Comparison of ENCODE assay signal across 8 mouse cellular contexts in the genomic region with DNA sequence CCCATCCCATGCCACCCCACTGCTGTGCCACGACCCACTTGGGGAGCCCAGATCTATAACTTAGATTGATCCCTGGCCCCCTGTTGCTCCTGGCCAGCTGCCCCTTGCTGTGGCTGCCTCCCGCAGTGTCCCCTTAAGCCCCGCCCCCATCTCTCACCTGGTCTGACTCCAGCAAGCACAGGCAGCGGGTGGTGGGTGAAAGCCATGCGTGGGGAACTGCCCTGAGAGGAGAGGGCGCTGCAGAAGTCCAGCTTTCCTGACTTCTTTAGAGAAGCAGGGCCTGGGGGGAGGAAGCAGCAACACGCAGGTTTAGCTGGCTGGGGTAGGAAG. TPM values are rescaled to one million over a fixed set of nuclear protein-coding genes. Genes with fewer than 3 reads are reported as not detected.
A peak's percentile ranks its signal among the peaks of the same experiment; 100 is the strongest.
DNase-seq lines count a peak whose midpoint lies in the region; ATAC-seq and TF ChIP-seq lines count a peak whose summit lies in the region.

No protein-coding gene starts in this region.

- 37% methylated on average over 7 of the region's 7 CpGs for WGBS in heart, embryonic 14.5 days
- 34% methylated on average over 7 of the region's 7 CpGs for WGBS in hindbrain, embryonic 15.5 days
- WGBS in liver, embryonic 13.5 days (ENCODE audit: insufficient replicate concordance): 7% methylated on average over 7 of the region's 7 CpGs
- WGBS in stomach, embryonic 16.5 days: 28% methylated on average over 7 of the region's 7 CpGs

- peak overlapping the region; percentile 47 for H3K9ac ChIP-seq in heart, embryonic 14.5 days (ENCODE audit: low read length)
- H3K9ac ChIP-seq in hindbrain, embryonic 15.5 days: no peak overlapping the region
- H3K9ac ChIP-seq in liver, embryonic 13.5 days: peak overlapping the region; percentile 83
- H3K9ac ChIP-seq in stomach, embryonic 16.5 days (ENCODE audit: low read length): peak overlapping the region; percentile 65

- DNase-seq in heart, adult 11 months: no peak
- peak; percentile 67 for DNase-seq in liver, embryonic 13.5 days
- DNase-seq in urinary bladder, adult 18-20 months (ENCODE audit: low spot score in 2 of 2): no peak
- no peak for DNase-seq in adrenal gland, postnatal 14 days

- peak overlapping the region; percentile 10 to 12; a peak in 2 of 4 replicates for H3K4me3 ChIP-seq in heart, embryonic 14.5 days (ENCODE audit: control insufficient read depth in 1 of 2, insufficient read depth in 1 of 2, low read depth in 1 of 2, low read length in 2 of 2)
- peak overlapping the region; percentile 54 for H3K4me3 ChIP-seq in bone marrow macrophage, adult 2 months (ENCODE audit: insufficient read depth, low read length)
- H3K4me3 ChIP-seq in hindbrain, embryonic 15.5 days: no peak overlapping the region
- peak overlapping the region; percentile 64 for H3K4me3 ChIP-seq in liver, embryonic 13.5 days (replicated peaks)
- peak overlapping the region; percentile 10; the same call in 1 of the 2 replicates for H3K4me3 ChIP-seq in stomach, embryonic 16.5 days (replicated peaks; ENCODE audit: low read length)

- H3K4me2 ChIP-seq in heart, embryonic 14.5 days (ENCODE audit: low read length): peak overlapping the region; percentile 56
- H3K4me2 ChIP-seq in hindbrain, embryonic 15.5 days: peak overlapping the region; percentile 11; the same call in 1 of the 2 replicates
- peak overlapping the region; percentile 84 for H3K4me2 ChIP-seq in liver, embryonic 13.5 days
- H3K4me2 ChIP-seq in stomach, embryonic 16.5 days (ENCODE audit: low read depth, low read length): peak overlapping the region; percentile 42

- no peak for TF ChIP-seq POLR2A in bone marrow macrophage, adult 2 months (IDR thresholded peaks at IDR 0.05; ENCODE audit: borderline replicate concordance, low read depth, low read length)

- 0 out of 2 replicates have a peak, but pooled peaks have one; percentile 4 for TF ChIP-seq CTCF in bone marrow macrophage, adult 2 months (IDR thresholded peaks at IDR 0.05; ENCODE audit: low read depth, low read length)

- H3K4me1 ChIP-seq in heart, embryonic 14.5 days (ENCODE audit: control insufficient read depth in 2 of 2, insufficient read depth in 2 of 2, low read length in 2 of 2): peaks cover 51 to 64% of the 10 kb centered on the region in 2 experiments
- peaks cover 36% of the 10 kb centered on the region for H3K4me1 ChIP-seq in bone marrow macrophage, adult 2 months (ENCODE audit: control insufficient read depth, insufficient read depth, low read length)
- peaks cover 50% of the 10 kb centered on the region for H3K4me1 ChIP-seq in hindbrain, embryonic 15.5 days (replicated peaks)
- H3K4me1 ChIP-seq in liver, embryonic 13.5 days (replicated peaks): peaks cover 90% of the 10 kb centered on the region
- H3K4me1 ChIP-seq in stomach, embryonic 16.5 days (ENCODE audit: control insufficient read depth, insufficient read depth, low read length): peaks cover 46% of the 10 kb centered on the region

- peak overlapping the region; percentile 90 to 96 for H3K27ac ChIP-seq in heart, embryonic 14.5 days (replicated peaks in 1 of 2; ENCODE audit: control insufficient read depth in 1 of 2, insufficient read depth in 1 of 2, low read depth in 2 of 2, low read length in 2 of 2)
- H3K27ac ChIP-seq in bone marrow macrophage, adult 2 months (ENCODE audit: insufficient read depth, low read depth, low read length): peak overlapping the region; percentile 80
- peak overlapping the region; percentile 77 for H3K27ac ChIP-seq in hindbrain, embryonic 15.5 days (replicated peaks)
- H3K27ac ChIP-seq in liver, embryonic 13.5 days: peak overlapping the region; percentile 99
- peak overlapping the region; percentile 99 for H3K27ac ChIP-seq in stomach, embryonic 16.5 days (ENCODE audit: low read length)

- no peaks in the 10 kb centered on the region for H3K9me3 ChIP-seq in heart, embryonic 14.5 days (ENCODE audit: control insufficient read depth, low read length)
- H3K9me3 ChIP-seq in hindbrain, embryonic 15.5 days: no peaks in the 10 kb centered on the region
- H3K9me3 ChIP-seq in liver, embryonic 13.5 days (replicated peaks): no peaks in the 10 kb centered on the region
- H3K9me3 ChIP-seq in stomach, embryonic 16.5 days (replicated peaks; ENCODE audit: control insufficient read depth, low read length): no peaks in the 10 kb centered on the region

- ATAC-seq in heart, embryonic 14.5 days (ENCODE audit: insufficient number of reproducible peaks, insufficient read depth, low FRiP score, low read depth): peak; percentile 2; the same call in 1 of the 2 replicates
- no peak for ATAC-seq in hindbrain, embryonic 15.5 days (ENCODE audit: low FRiP score, low read depth)
- ATAC-seq in liver, embryonic 13.5 days (ENCODE audit: low read depth): peak; percentile 45
- ATAC-seq in stomach, embryonic 16.5 days (ENCODE audit: insufficient read depth, low FRiP score): no peak

- peaks cover 61% of the 10 kb centered on the region for H3K36me3 ChIP-seq in heart, embryonic 14.5 days (ENCODE audit: control insufficient read depth, insufficient read depth, low read length)
- H3K36me3 ChIP-seq in hindbrain, embryonic 15.5 days: no peaks in the 10 kb centered on the region
- peaks cover 26% of the 10 kb centered on the region for H3K36me3 ChIP-seq in liver, embryonic 13.5 days
- H3K36me3 ChIP-seq in stomach, embryonic 16.5 days (ENCODE audit: control insufficient read depth, insufficient read depth, low read length): no peaks in the 10 kb centered on the region

- H3K27me3 ChIP-seq in heart, embryonic 14.5 days (ENCODE audit: control insufficient read depth, insufficient read depth, low read length): no peaks in the 10 kb centered on the region
- 0 out of 2 replicates have a peak, but pooled peaks cover 3% of the 10 kb centered on the region for H3K27me3 ChIP-seq in hindbrain, embryonic 15.5 days
- 0 out of 2 replicates have a peak, but pooled peaks cover 5% of the 10 kb centered on the region for H3K27me3 ChIP-seq in liver, embryonic 13.5 days
- H3K27me3 ChIP-seq in stomach, embryonic 16.5 days (ENCODE audit: control insufficient read depth, insufficient read depth, low read length): no peaks in the 10 kb centered on the region

RNA-seq across cellular contexts. Expression of gene G430095P16Rik, which starts 0.7 kb away (rescaled TPM):
- 5.2 and 5.9 TPM in 2 replicates for polyA plus RNA-seq in heart, embryonic 14.5 days (2014; fragmentation: Nextera tagmentation; extraction: Ambion mirVana)
- 1.0 and 1.1 TPM in 2 replicates for polyA plus RNA-seq in bone marrow macrophage, adult 2 months (2012; ENCODE audit: insufficient read depth, insufficient read length, missing spikeins)
- polyA plus RNA-seq in hindbrain, embryonic 15.5 days (2015; fragmentation: Nextera tagmentation; extraction: Ambion mirVana): 1.2 and 1.7 TPM in 2 replicates
- 9.6 and 10.0 TPM in 2 replicates for polyA plus RNA-seq in liver, embryonic 13.5 days (2015; fragmentation: Nextera tagmentation; extraction: Ambion mirVana)
- polyA plus RNA-seq in stomach, embryonic 16.5 days (2015; fragmentation: Nextera tagmentation; extraction: Ambion mirVana): 3.2 and 4.1 TPM in 2 replicates
- 0.52 and 0.90 TPM in 2 replicates for total RNA-seq in adrenal gland, postnatal 14 days (2021)

RNA-seq across cellular contexts. Expression of gene Lyl1, which starts 22.3 kb away (rescaled TPM):
- polyA plus RNA-seq in heart, embryonic 14.5 days (2014; fragmentation: Nextera tagmentation; extraction: Ambion mirVana): 12.1 and 13.7 TPM in 2 replicates
- polyA plus RNA-seq in bone marrow macrophage, adult 2 months (2012; ENCODE audit: insufficient read depth, insufficient read length, missing spikeins): 91.9 and 102 TPM in 2 replicates
- polyA plus RNA-seq in hindbrain, embryonic 15.5 days (2015; fragmentation: Nextera tagmentation; extraction: Ambion mirVana): 3.1 and 3.6 TPM in 2 replicates
- 61.2 and 61.3 TPM in 2 replicates for polyA plus RNA-seq in liver, embryonic 13.5 days (2015; fragmentation: Nextera tagmentation; extraction: Ambion mirVana)
- polyA plus RNA-seq in stomach, embryonic 16.5 days (2015; fragmentation: Nextera tagmentation; extraction: Ambion mirVana): 6.0 and 8.3 TPM in 2 replicates
- total RNA-seq in adrenal gland, postnatal 14 days (2021): 4.2 and 9.4 TPM in 2 replicates

RNA-seq across cellular contexts. Expression of gene Nacc1, which starts 35.9 kb away (rescaled TPM):
- 15.1 and 17.4 TPM in 2 replicates for polyA plus RNA-seq in heart, embryonic 14.5 days (2014; fragmentation: Nextera tagmentation; extraction: Ambion mirVana)
- polyA plus RNA-seq in bone marrow macrophage, adult 2 months (2012; ENCODE audit: insufficient read depth, insufficient read length, missing spikeins): 30.8 and 35.2 TPM in 2 replicates
- 13.6 and 16.1 TPM in 2 replicates for polyA plus RNA-seq in hindbrain, embryonic 15.5 days (2015; fragmentation: Nextera tagmentation; extraction: Ambion mirVana)
- polyA plus RNA-seq in liver, embryonic 13.5 days (2015; fragmentation: Nextera tagmentation; extraction: Ambion mirVana): 6.9 and 7.6 TPM in 2 replicates
- polyA plus RNA-seq in stomach, embryonic 16.5 days (2015; fragmentation: Nextera tagmentation; extraction: Ambion mirVana): 14.4 and 14.5 TPM in 2 replicates
- 68.3 and 68.8 TPM in 2 replicates for total RNA-seq in adrenal gland, postnatal 14 days (2021)

RNA-seq across cellular contexts. Expression of gene Trmt1, which starts 37.4 kb away (rescaled TPM):
- polyA plus RNA-seq in heart, embryonic 14.5 days (2014; fragmentation: Nextera tagmentation; extraction: Ambion mirVana): 46.1 and 50.0 TPM in 2 replicates
- polyA plus RNA-seq in bone marrow macrophage, adult 2 months (2012; ENCODE audit: insufficient read depth, insufficient read length, missing spikeins): 46.8 and 58.4 TPM in 2 replicates
- 62.5 and 65.9 TPM in 2 replicates for polyA plus RNA-seq in hindbrain, embryonic 15.5 days (2015; fragmentation: Nextera tagmentation; extraction: Ambion mirVana)
- polyA plus RNA-seq in liver, embryonic 13.5 days (2015; fragmentation: Nextera tagmentation; extraction: Ambion mirVana): 45.9 and 46.8 TPM in 2 replicates
- 53.7 and 54.1 TPM in 2 replicates for polyA plus RNA-seq in stomach, embryonic 16.5 days (2015; fragmentation: Nextera tagmentation; extraction: Ambion mirVana)
- 62.2 and 67.9 TPM in 2 replicates for total RNA-seq in adrenal gland, postnatal 14 days (2021)

Comparison
In these comparisons a context has a peak if more than half of its experiments do, and no peak if none do; other contexts are left out.
1. ATAC-seq: peak in heart, embryonic 14.5 days (single experiment) and liver, embryonic 13.5 days (single experiment); none in hindbrain, embryonic 15.5 days (single experiment) and stomach, embryonic 16.5 days (single experiment).
2. H3K4me2 ChIP-seq: peak in every context shown above with its lines; median percentile 84 in liver, embryonic 13.5 days; 56 in heart, embryonic 14.5 days; 42 in stomach, embryonic 16.5 days; 11 in hindbrain, embryonic 15.5 days.
3. Peak in every context shown above with its lines, with median percentiles within 50 percentile points of each other: H3K27ac ChIP-seq.